Mouse (Mus musculus) liver, embryonic 14.5 days (tissue): Measurements from ENCODE around the gene Ywhae. TPM values are rescaled to one million over a fixed set of nuclear protein-coding genes. Genes with fewer than 3 reads are reported as not detected.
"Not testable (repeated sequence)": the region's sequence is repeated elsewhere in the genome, so short reads cannot be mapped to it uniquely, and the experiment has no call there.

Experiments used
- ATAC-seq: fragments of 200-750 bp; cut with Nextera tagmentation; 2 replicates; pipeline ENCODE4 v1.8.0; 2017; ENCODE audit warnings: moderate number of reproducible peaks, mild to moderate bottlenecking, moderate library complexity; ENCODE audit not compliant: insufficient read depth
- DNase-seq, 3 experiments: peaks; one replicate each; pipeline ENCODE4 v3.0.0-alpha.2; 2012 to 2013; ENCODE audit warnings: low read depth in 3 of 3, low spot score in 3 of 3
- H3K27ac ChIP-seq: fragments of 300-500 bp; sonication (generic); 2 replicates; pipeline ENCODE4 v1.5.1; 2014; ENCODE audit warnings: moderate library complexity, mild to moderate bottlenecking, control low read depth, inconsistent platforms
- H3K27me3 ChIP-seq: fragments of 300-500 bp; sonication (generic); 2 replicates; pipeline ENCODE4 v1.6.1; 2014; ENCODE audit warnings: mild to moderate bottlenecking, low read length, moderate library complexity; ENCODE audit not compliant: control insufficient read depth, insufficient read depth
- H3K36me3 ChIP-seq: fragments of 300-500 bp; sonication (generic); replicated peaks from 2 replicates; pipeline ENCODE4 v1.6.1; 2014; ENCODE audit warnings: low read depth; ENCODE audit not compliant: control insufficient read depth, insufficient read depth
- H3K4me1 ChIP-seq, 2 experiments: fragments of 200-500 bp in 1 of 2; fragments of 300-500 bp in 1 of 2; sonication (generic) in 1 of 2; replicated peaks; 2 replicates each; pipeline ENCODE4 v1.6.1; 2012 to 2014; ENCODE audit warnings: antibody characterized with exemption in 1 of 2, inconsistent platforms in 1 of 2, low read length in 1 of 2; ENCODE audit not compliant: control insufficient read depth in 2 of 2, insufficient read depth in 2 of 2
- H3K4me2 ChIP-seq: fragments of 300-500 bp; sonication (generic); 2 replicates; pipeline ENCODE4 v1.6.1; 2014; ENCODE audit warnings: low read depth, mild to moderate bottlenecking, control low read depth, moderate library complexity
- H3K4me3 ChIP-seq, 2 experiments: fragments of 200-500 bp in 1 of 2; fragments of 300-500 bp in 1 of 2; sonication (generic) in 1 of 2; 2 replicates each; pipeline ENCODE4 v1.5.1; 2012 to 2014; ENCODE audit warnings: low read depth in 2 of 2, low read length in 2 of 2, mild to moderate bottlenecking in 2 of 2, control low read depth in 1 of 2, inconsistent platforms in 1 of 2, moderate library complexity in 1 of 2; ENCODE audit not compliant: insufficient read depth in 1 of 2
- H3K9ac ChIP-seq: fragments of 300-500 bp; sonication (generic); replicated peaks from 2 replicates; pipeline ENCODE4 v1.6.1; 2014; ENCODE audit warnings: mild to moderate bottlenecking, control low read depth, moderate library complexity
- H3K9me3 ChIP-seq: fragments of 300-500 bp; sonication (generic); 2 replicates; pipeline ENCODE4 v1.6.1; 2016; ENCODE audit warnings: low read length, mixed read lengths; ENCODE audit not compliant: control insufficient read depth
- CTCF ChIP-seq: IDR thresholded peaks from 2 replicates; pipeline ENCODE4 v1.5.1; 2016; ENCODE audit warnings: antibody characterized with exemption, low read depth, control low read depth
- EP300 ChIP-seq: IDR thresholded peaks from 2 replicates; pipeline ENCODE4 v1.6.1; 2016; ENCODE audit warnings: antibody characterized with exemption, low read depth
- WGBS: fragments of 180-500 bp; shearing (Covaris S2); extraction: QIAGEN DNeasy Blood & Tissue Kit; methylation state at CpG from one replicate; pipeline ENCODE4 v1.1.7; 2014; ENCODE audit not compliant: insufficient replicate concordance; 5-methylcytosine and 5-hydroxymethylcytosine counted together
- polyA plus RNA-seq, 2 experiments: library from polyadenylated mRNA; depleted of rRNA in 1 of 2; stranded (reverse) in 1 of 2; unstranded in 1 of 2; fragments of >200 nt; fragmentation: Nextera tagmentation in 1 of 2; extraction: Ambion mirVana in 1 of 2; gene quantifications; 2 replicates each; pipeline versions ENCODE4 v1.2.1 to v1.2.3; 2012 to 2014

Gene Ywhae
- polyA plus RNA-seq, 2 experiments, result 175 to 231 TPM

DNA sequence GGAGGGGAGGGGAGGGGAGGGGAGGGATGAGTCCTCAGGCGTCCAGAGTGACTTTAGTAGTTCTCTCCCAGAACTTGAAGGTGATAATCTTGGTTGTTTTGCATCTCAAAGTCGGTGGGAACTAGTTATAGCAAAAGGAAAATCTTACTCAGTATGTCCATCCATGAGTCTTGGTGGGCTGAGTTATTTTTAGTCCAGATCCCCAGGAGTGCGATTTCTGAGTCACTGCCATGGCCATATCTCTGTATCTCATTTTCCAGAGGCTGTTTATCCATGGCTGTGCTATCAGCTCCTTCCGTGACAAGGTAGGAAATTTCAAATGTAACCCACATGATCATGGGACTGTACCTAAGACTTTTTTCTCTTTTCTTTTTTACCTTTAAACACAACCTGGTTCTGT is 10.3 kb upstream of the Ywhae start:
- H3K4me3 ChIP-seq, result no peak overlapping the region
- no peaks in the 10 kb centered on the region for H3K27me3 ChIP-seq
- H3K4me2 ChIP-seq, result no peak overlapping the region
- 22% methylated on average over 4 of the region's 4 CpGs for WGBS
- no peaks in the 10 kb centered on the region for H3K36me3 ChIP-seq
- no peak overlapping the region for H3K27ac ChIP-seq
- no peaks in the 10 kb centered on the region for H3K9me3 ChIP-seq
- DNase-seq (no peak), ATAC-seq (no peak)
- H3K9ac ChIP-seq, result no peak overlapping the region
- TF ChIP-seq EP300 (no peak), CTCF (no peak)
- no peaks in the 10 kb centered on the region for H3K4me1 ChIP-seq

DNA sequence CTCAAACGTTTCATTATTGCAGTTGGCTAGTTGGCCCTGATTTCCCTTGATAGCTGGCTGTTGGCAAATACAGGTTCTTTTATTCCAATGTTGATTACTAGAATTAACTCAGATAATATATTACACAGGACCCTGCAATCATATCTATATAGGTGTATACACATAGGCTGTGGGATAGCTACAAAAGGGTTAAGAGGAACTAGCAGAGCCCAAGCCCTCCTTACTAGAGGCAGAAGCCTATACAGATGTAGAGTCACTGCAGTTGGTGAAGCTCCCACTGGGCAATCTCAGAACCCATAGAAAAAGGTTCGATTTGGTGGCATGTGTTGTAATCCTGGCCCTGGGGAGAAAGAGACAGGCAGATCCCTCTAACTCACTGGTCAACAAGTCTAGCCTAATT is 5.5 kb upstream of the Ywhae start:
- TF ChIP-seq CTCF (no peak), EP300 (no peak)
- Histone ChIP-seq H3K9ac (no peak overlapping the region), H3K4me1 (peaks cover 2 to 5% of the 10 kb centered on the region in 2 experiments; a peak in 3 of 4 replicates), H3K36me3 (no peaks in the 10 kb centered on the region), H3K27me3 (no peaks in the 10 kb centered on the region), H3K4me2 (no peak overlapping the region), H3K4me3 (no peak overlapping the region), H3K9me3 (no peaks in the 10 kb centered on the region), H3K27ac (no peak overlapping the region)
- no peak for DNase-seq
- WGBS, result 43% methylated on average over 2 of the region's 2 CpGs
- no peak for ATAC-seq

DNA sequence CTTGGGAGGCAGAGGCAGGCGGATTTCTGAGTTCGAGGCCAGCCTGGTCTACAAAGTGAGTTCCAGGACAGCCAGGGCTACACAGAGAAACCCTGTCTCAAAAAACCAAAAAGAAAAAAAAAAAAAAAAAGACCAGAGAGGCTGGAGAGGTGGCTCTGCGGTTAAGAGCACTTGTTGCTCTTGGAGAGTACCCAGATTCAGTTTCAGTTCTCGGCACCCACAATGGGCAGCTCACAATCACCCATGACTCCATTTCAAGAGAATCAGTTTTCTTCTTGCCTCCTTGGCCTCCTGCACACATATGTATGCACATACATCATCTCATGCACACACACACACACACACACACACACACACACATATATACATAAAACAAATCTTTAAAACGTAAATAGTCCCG is 5.0 kb upstream of the Ywhae start:
- H3K27me3 ChIP-seq, H3K4me3 ChIP-seq, H3K36me3 ChIP-seq, H3K27ac ChIP-seq, H3K4me2 ChIP-seq, DNase-seq, H3K9ac ChIP-seq, ATAC-seq, H3K9me3 ChIP-seq, H3K4me1 ChIP-seq: not testable (repeated sequence)
- WGBS, result 82% methylated on average over 6 of the region's 6 CpGs

DNA sequence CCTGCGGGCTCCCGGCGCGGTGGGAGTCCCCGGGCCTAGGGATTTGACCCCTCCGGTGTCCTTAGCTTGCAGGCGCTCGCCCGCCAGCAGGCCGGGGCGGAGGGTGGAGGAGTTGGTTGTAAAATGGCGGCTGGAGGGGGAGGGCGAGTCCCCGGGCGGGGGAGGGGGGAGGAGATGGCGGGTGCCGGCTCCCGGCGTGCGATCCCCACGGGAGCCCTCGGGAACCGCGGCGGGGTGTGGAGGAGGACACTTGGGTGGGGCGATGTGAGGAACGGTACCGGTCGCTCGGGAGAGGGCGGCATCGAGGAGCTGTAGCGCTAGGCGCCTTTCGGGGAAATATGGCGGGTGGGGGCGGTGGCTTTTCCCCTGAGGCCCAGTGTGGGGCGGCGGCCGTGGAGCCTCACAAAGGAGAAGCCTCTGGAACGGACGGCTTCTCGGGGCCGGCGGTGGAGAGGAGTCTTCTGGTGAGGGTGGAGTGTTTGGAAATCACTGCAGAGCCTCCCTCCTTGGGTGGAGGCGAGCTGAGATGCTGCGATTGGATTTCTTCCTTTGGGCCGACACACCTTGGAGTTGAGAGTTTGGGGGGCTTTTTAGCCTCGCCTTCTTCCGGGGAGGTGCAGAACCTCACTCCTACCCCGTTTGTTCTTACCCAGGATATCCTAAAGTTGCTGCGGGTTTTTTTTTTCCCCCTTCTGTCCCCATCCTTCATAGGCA is 715 bp downstream of the Ywhae start:
- peaks cover 13 to 28% of the 10 kb centered on the region in 2 experiments for H3K4me1 ChIP-seq
- H3K4me3 ChIP-seq, result peak overlapping the region; percentile 72 to 75
- peak; percentile 67 for ATAC-seq
- TF ChIP-seq CTCF (no peak), EP300 (0 out of 2 replicates have a peak, but pooled peaks have one; percentile 18)
- peaks cover 5% of the 10 kb centered on the region for H3K36me3 ChIP-seq
- peak overlapping the region; percentile 91 for H3K9ac ChIP-seq
- peak; percentile 27 to 58 (median 33) for DNase-seq
- WGBS, result 0% methylated on average over 50 of the region's 52 CpGs
- H3K4me2 ChIP-seq, result peak overlapping the region; percentile 91
- no peaks in the 10 kb centered on the region for H3K9me3 ChIP-seq
- no peaks in the 10 kb centered on the region for H3K27me3 ChIP-seq
- peak overlapping the region; percentile 42 for H3K27ac ChIP-seq

DNA sequence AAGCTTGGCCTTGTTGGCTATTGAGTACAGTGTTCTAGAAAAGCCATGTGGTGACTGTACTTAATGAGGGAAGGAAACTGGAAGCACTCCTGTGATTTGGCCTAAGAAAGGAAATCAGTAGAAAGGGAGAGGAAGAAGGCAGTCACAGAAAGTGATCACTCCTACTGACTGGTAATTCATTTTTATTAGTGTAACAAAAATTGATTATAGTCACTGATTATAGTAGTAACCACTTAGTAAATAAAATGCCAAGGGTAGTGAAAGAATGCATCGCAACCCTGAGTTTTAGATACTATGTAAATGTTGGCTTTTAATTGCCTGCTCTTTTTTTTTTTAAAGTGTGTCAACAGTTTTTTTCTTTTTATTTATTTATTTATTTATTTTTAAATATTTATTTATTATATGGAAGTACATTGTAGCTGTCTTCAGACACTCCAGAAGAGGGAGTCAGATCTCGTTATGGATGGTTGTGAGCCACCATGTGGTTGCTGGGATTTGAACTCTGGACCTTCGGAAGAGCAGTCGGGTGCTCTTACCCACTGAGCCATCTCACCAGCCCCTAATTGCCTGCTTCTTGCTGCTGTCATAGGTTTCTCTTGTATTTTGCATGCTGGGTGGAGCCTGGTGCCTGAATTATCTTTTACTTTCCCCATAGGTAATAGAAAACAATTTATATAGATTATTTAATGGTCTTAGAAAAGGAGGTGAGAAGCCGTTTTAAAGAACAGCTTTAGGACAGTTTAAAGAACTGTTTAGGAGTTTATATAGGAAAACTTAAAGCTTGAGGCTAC is 3.0 kb downstream of the Ywhae start:
- TF ChIP-seq CTCF, result no peak
- no peak overlapping the region for H3K27ac ChIP-seq
- no peak overlapping the region for H3K9ac ChIP-seq
- H3K9me3 ChIP-seq, result no peaks in the 10 kb centered on the region
- ATAC-seq, result no peak
- H3K27me3 ChIP-seq, result no peaks in the 10 kb centered on the region
- H3K4me2 ChIP-seq, result peak overlapping the region; percentile 91
- H3K4me1 ChIP-seq, result peaks cover 15 to 34% of the 10 kb centered on the region in 2 experiments
- 74% methylated on average over 5 of the region's 5 CpGs for WGBS
- no peak overlapping the region for H3K4me3 ChIP-seq
- no peak for DNase-seq
- H3K36me3 ChIP-seq, result peaks cover 5% of the 10 kb centered on the region
